Mouse (Mus musculus): Measurements from ENCODE around the gene Olfr715b.
"Not testable (repeated sequence)": the region's sequence is repeated elsewhere in the genome, so short reads cannot be mapped to it uniquely, and the experiment has no call there.

The Olfr715b gene

DNA sequence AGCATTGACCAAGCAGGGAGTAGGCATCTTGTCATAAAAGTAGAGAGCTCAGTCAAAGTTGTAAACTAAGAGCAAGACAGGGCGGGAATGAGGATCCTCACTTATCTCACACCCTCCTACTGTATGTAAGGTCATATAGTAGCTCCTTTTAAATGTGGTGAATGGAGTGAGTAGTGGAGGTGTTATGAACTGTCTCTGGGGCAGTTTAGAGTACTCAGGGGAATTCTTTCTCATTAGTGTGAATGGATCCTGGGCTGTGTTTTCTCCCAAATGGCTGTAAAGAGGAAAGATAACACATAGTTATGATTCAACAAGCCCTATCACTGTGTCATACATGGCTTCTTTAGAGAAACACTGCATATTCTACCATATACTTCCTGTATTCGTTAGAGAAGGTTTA lies at the start of gene Olfr715b:
Olfr715b (minus strand) TSS at position 101 of the 400 bp plus-strand sequence.
- not testable (repeated sequence) for DNase-seq (ENCODE audit: low spot score in 2 of 2)

DNA sequence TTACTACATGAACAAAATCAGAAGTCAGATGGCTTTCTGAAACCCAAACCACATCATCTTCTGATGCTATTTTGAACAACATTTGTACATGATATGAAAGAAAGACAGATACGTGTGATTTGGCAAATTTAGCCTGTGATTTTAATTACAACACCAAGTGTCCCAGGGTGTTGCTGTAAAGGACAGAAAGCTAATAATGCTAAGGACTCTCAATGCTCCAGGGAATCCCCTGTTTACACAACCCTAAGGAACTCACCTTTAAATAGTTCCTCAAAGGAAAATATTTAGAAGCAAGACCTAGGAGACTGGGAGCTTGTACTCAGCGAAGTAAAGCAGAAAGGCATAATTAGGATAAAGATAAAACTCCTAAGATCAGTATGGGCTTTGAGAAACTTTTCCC lies 27.9 kb upstream of the Olfr715b start, which contains the start of gene Olfr716:
Olfr716 (plus strand) TSS at position 301 of the 400 bp plus-strand sequence.
- DNase-seq (ENCODE audit: low spot score in 2 of 2): not testable (repeated sequence)

DNA sequence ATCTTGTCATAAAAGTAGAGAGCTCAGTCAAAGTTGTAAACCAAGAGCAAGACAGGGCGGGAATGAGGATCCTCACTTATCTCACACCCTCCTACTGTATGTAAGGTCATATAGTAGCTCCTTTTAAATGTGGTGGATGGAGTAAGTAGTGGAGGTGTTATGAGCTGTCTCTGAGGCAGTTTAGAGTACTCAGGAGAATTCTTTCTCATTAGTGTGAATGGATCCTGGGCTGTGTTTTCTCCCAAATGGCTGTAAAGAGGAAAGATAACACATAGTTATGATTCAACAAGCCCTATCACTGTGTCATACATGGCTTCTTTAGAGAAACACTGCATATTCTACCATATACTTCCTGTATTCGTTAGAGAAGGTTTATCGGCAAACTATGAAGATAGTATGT lies 20.8 kb upstream of the Olfr715b start, which contains the start of gene Olfr715:
Olfr715 (minus strand) TSS at position 101 of the 400 bp plus-strand sequence.
- DNase-seq (ENCODE audit: low spot score in 2 of 2): not testable (repeated sequence)

DNA sequence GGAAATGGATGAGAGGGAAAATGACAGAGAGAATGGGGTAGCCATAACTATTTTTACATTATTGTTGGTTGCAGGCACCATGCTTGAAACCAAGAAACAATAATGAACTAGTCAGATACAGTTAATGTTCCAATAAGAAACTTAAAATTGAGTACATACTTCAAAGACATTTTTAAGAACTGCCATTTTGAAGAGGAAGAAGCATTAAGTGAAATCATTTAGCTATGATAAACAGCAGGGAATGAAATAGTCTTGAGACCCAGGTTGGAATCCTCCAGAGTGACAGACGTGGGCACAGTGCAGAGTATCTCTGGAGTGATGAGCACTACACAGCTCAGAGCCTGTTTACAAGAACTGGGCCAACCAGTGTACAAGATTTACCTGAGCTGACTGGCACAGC lies 17.2 kb downstream of the Olfr715b start, which contains the start of gene Olfr17:
Olfr17 (plus strand) TSS at position 301 of the 400 bp plus-strand sequence.
- DNase-seq (ENCODE audit: low spot score in 2 of 2): no peak

DNA sequence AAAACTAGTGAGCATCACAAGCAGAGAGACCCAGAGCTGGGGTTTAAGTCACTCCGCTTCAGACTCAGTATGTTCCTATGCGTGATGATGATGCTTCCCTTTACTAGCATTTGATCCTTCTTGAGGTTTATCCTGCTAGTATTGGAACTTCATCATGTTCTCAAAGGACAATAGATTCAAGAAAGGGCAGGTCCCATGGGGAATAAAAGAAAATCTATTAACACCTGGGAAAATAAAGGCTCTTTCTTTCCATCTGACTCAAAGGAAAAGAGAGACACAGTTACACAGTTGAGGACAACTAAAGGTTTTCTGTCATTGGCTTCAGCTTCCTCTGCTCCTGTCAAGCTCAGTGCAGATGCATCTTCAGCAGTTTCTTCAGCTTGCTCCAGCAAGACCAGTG lies 39.5 kb downstream of the Olfr715b start, which contains the start of gene Olfr714:
Olfr714 (plus strand) TSS at position 301 of the 400 bp plus-strand sequence.
- no peak for DNase-seq (ENCODE audit: low spot score in 2 of 2)
